Mouse (Mus musculus) stomach, embryonic 15.5 days (tissue): Measurements from ENCODE around the gene Il24. TPM values are rescaled to one million over a fixed set of nuclear protein-coding genes. Genes with fewer than 3 reads are reported as not detected.

Experiments used
- ATAC-seq: fragments of 200-750 bp; cut with Nextera tagmentation; 2 replicates; pipeline ENCODE4 v1.8.0; 2017; ENCODE audit warnings: low read depth, moderate number of reproducible peaks, moderate TSS enrichment; ENCODE audit not compliant: insufficient read depth, low FRiP score
- H3K27ac ChIP-seq: fragments of 300-500 bp; sonication (generic); 2 replicates; pipeline ENCODE4 v1.5.1; 2015; ENCODE audit warnings: mild to moderate bottlenecking, inconsistent platforms
- H3K27me3 ChIP-seq: fragments of 300-500 bp; sonication (generic); replicated peaks from 2 replicates; pipeline ENCODE4 v1.6.1; 2015; ENCODE audit warnings: inconsistent platforms
- H3K36me3 ChIP-seq: fragments of 300-500 bp; sonication (generic); 2 replicates; pipeline ENCODE4 v1.6.1; 2015; ENCODE audit warnings: inconsistent platforms
- H3K4me1 ChIP-seq: fragments of 300-500 bp; sonication (generic); 2 replicates; pipeline ENCODE4 v1.6.1; 2015; ENCODE audit warnings: inconsistent platforms
- H3K4me2 ChIP-seq: fragments of 300-500 bp; sonication (generic); 2 replicates; pipeline ENCODE4 v1.6.1; 2015; ENCODE audit warnings: mild to moderate bottlenecking, inconsistent platforms
- H3K4me3 ChIP-seq: fragments of 300-500 bp; sonication (generic); replicated peaks from 2 replicates; pipeline ENCODE4 v1.5.1; 2015; ENCODE audit warnings: inconsistent platforms
- H3K9ac ChIP-seq: fragments of 300-500 bp; sonication (generic); 2 replicates; pipeline ENCODE4 v1.6.1; 2015; ENCODE audit warnings: inconsistent platforms
- H3K9me3 ChIP-seq: fragments of 300-500 bp; sonication (generic); 2 replicates; pipeline ENCODE4 v1.6.1; 2016; ENCODE audit warnings: inconsistent platforms
- WGBS: fragments of 180-500 bp; shearing (Covaris S2); methylation state at CpG from one replicate; pipeline ENCODE4 v1.1.7; 2015; 5-methylcytosine and 5-hydroxymethylcytosine counted together
- polyA plus RNA-seq: library from polyadenylated mRNA; unstranded; fragments of >200 nt; fragmentation: Nextera tagmentation; extraction: Ambion mirVana; gene quantifications from 2 replicates; pipeline ENCODE4 v1.2.1, GENCODE M21; 2015

Il24 gene
- not detected in 2 replicates for polyA plus RNA-seq

GRCm38 (mm10) chr1:130887354-130887753 lies at the start of gene Il24:
Il24 (minus strand) TSS chr1:130887454.
- Histone ChIP-seq H3K27ac (no peak within 1 kb of the TSS), H3K4me1 (no peaks in the 10 kb centered on the region), H3K36me3 (no peaks in the 10 kb centered on the region), H3K4me2 (no peak within 1 kb of the TSS), H3K9me3 (no peaks in the 10 kb centered on the region), H3K27me3 (no peaks in the 10 kb centered on the region), H3K9ac (no peak within 1 kb of the TSS), H3K4me3 (no peak within 1 kb of the TSS)
- ATAC-seq = no peak

- Histone ChIP-seq H3K4me1 (0 out of 2 replicates have a peak, but pooled peaks cover under 1% of the 10 kb centered on the region), H3K27ac (no peak overlapping the region), H3K27me3 (no peaks in the 10 kb centered on the region), H3K9ac (no peak overlapping the region), H3K4me2 (no peak overlapping the region), H3K4me3 (no peak overlapping the region), H3K9me3 (no peaks in the 10 kb centered on the region), H3K36me3 (no peaks in the 10 kb centered on the region)
- no peak for ATAC-seq
- 46% methylated on average over 6 of the region's 6 CpGs for WGBS
Observed at GRCm38 (mm10) chr1:130936351-130936750, 49.1 kb upstream of the Il24 start.

GRCm38 (mm10) chr1:130926484-130926883 lies 39.2 kb upstream of the Il24 start:
- Histone ChIP-seq H3K36me3 (no peaks in the 10 kb centered on the region), H3K9me3 (no peaks in the 10 kb centered on the region), H3K27ac (no peak overlapping the region), H3K27me3 (no peaks in the 10 kb centered on the region), H3K9ac (no peak overlapping the region), H3K4me1 (no peaks in the 10 kb centered on the region), H3K4me2 (no peak overlapping the region), H3K4me3 (no peak overlapping the region)
- no peak for ATAC-seq

GRCm38 (mm10) chr1:130918323-130918980 lies 31.2 kb upstream of the Il24 start:
- H3K27ac ChIP-seq = no peak overlapping the region

GRCm38 (mm10) chr1:130911401-130912010 lies 24.3 kb upstream of the Il24 start, which contains the start of gene Il20:
Il20 (minus strand) TSS chr1:130911451.
- H3K4me1 ChIP-seq = no peaks in the 10 kb centered on the region
- H3K9ac ChIP-seq = no peak within 1 kb of the TSS
- WGBS = 84% methylated on average over 12 of the region's 12 CpGs
- ATAC-seq = no peak
- no peak within 1 kb of the TSS for H3K4me2 ChIP-seq
- no peak within 1 kb of the TSS for H3K4me3 ChIP-seq
- H3K36me3 ChIP-seq = no peaks in the 10 kb centered on the region
- H3K27me3 ChIP-seq = no peaks in the 10 kb centered on the region
- H3K9me3 ChIP-seq = no peaks in the 10 kb centered on the region
- H3K27ac ChIP-seq = no peak within 1 kb of the TSS

More at GRCm38 (mm10) chr1:130918323-130918980, 31.2 kb upstream of the Il24 start:
- H3K9me3 ChIP-seq = no peaks in the 10 kb centered on the region
- H3K9ac ChIP-seq = no peak overlapping the region
- H3K27me3 ChIP-seq = no peaks in the 10 kb centered on the region
- H3K4me2 ChIP-seq = no peak overlapping the region
- no peaks in the 10 kb centered on the region for H3K36me3 ChIP-seq
- 29% methylated on average over 1 of the region's 1 CpGs for WGBS
- ATAC-seq = no peak
- no peaks in the 10 kb centered on the region for H3K4me1 ChIP-seq
- no peak overlapping the region for H3K4me3 ChIP-seq

- H3K36me3 ChIP-seq = no peaks in the 10 kb centered on the region
- no peak overlapping the region for H3K9ac ChIP-seq
- no peak for ATAC-seq
- no peak overlapping the region for H3K4me3 ChIP-seq
- no peaks in the 10 kb centered on the region for H3K27me3 ChIP-seq
- 68% methylated on average over 7 of the region's 7 CpGs for WGBS
- no peaks in the 10 kb centered on the region for H3K4me1 ChIP-seq
- no peak overlapping the region for H3K27ac ChIP-seq
- no peak overlapping the region for H3K4me2 ChIP-seq
- H3K9me3 ChIP-seq = no peaks in the 10 kb centered on the region
Observed at GRCm38 (mm10) chr1:130902505-130902904, 15.3 kb upstream of the Il24 start.

- 68% methylated on average over 6 of the region's 6 CpGs for WGBS
- H3K9ac ChIP-seq = no peak overlapping the region
- no peak overlapping the region for H3K4me3 ChIP-seq
- H3K4me1 ChIP-seq = no peaks in the 10 kb centered on the region
- ATAC-seq = no peak
- H3K4me2 ChIP-seq = no peak overlapping the region
- H3K27me3 ChIP-seq = no peaks in the 10 kb centered on the region
- H3K9me3 ChIP-seq = no peaks in the 10 kb centered on the region
- no peaks in the 10 kb centered on the region for H3K36me3 ChIP-seq
- no peak overlapping the region for H3K27ac ChIP-seq
Observed at GRCm38 (mm10) chr1:130894468-130894867, 7.2 kb upstream of the Il24 start.

GRCm38 (mm10) chr1:130893329-130894040 lies 6.2 kb upstream of the Il24 start:
- Histone ChIP-seq H3K9me3 (no peaks in the 10 kb centered on the region), H3K9ac (no peak overlapping the region), H3K4me1 (no peaks in the 10 kb centered on the region), H3K4me3 (no peak overlapping the region), H3K27me3 (no peaks in the 10 kb centered on the region), H3K4me2 (no peak overlapping the region), H3K27ac (no peak overlapping the region), H3K36me3 (no peaks in the 10 kb centered on the region)
- ATAC-seq = no peak
- 71% methylated on average over 9 of the region's 9 CpGs for WGBS

GRCm38 (mm10) chr1:130892446-130892845 lies 5.2 kb upstream of the Il24 start:
- Histone ChIP-seq H3K27me3 (no peaks in the 10 kb centered on the region), H3K4me1 (no peaks in the 10 kb centered on the region), H3K27ac (no peak overlapping the region), H3K9me3 (no peaks in the 10 kb centered on the region), H3K9ac (no peak overlapping the region), H3K4me2 (no peak overlapping the region), H3K4me3 (no peak overlapping the region), H3K36me3 (no peaks in the 10 kb centered on the region)
- ATAC-seq = no peak
- WGBS = 71% methylated on average over 1 of the region's 1 CpGs

GRCm38 (mm10) chr1:130883146-130883545 lies 4.1 kb downstream of the Il24 start:
- Histone ChIP-seq H3K4me1 (peaks cover 3% of the 10 kb centered on the region; the same call in 1 of the 2 replicates), H3K9ac (no peak overlapping the region), H3K27ac (no peak overlapping the region), H3K27me3 (peaks cover 7% of the 10 kb centered on the region; the same call in 1 of the 2 replicates), H3K4me3 (no peak overlapping the region), H3K9me3 (no peaks in the 10 kb centered on the region), H3K4me2 (no peak overlapping the region), H3K36me3 (no peaks in the 10 kb centered on the region)
- 87% methylated on average over 4 of the region's 4 CpGs for WGBS
- ATAC-seq = no peak

GRCm38 (mm10) chr1:130879927-130880326 lies 7.3 kb downstream of the Il24 start:
- H3K27me3 ChIP-seq = peaks cover 10% of the 10 kb centered on the region
- no peaks in the 10 kb centered on the region for H3K9me3 ChIP-seq
- WGBS = 89% methylated on average over 7 of the region's 7 CpGs
- no peak overlapping the region for H3K4me2 ChIP-seq
- ATAC-seq = no peak
- no peak overlapping the region for H3K4me3 ChIP-seq
- peaks cover 5% of the 10 kb centered on the region; the same call in 1 of the 2 replicates for H3K4me1 ChIP-seq
- H3K27ac ChIP-seq = no peak overlapping the region
- no peaks in the 10 kb centered on the region for H3K36me3 ChIP-seq
- no peak overlapping the region for H3K9ac ChIP-seq
